Mouse (Mus musculus): ENCODE results near the gene Synj1.
A peak's percentile ranks its signal among the peaks of the same experiment; 100 is the strongest.

Gene Synj1

GRCm38 (mm10) chr16:91011021-91011683 lies at the start of gene Synj1:
TSS of gene Synj1 (minus strand) at chr16:91011308.
- peak; percentile 81 for DNase-seq (ENCODE audit: low read depth)

GRCm38 (mm10) chr16:91057741-91058140 lies 46.6 kb upstream of the Synj1 start:
- no peak for DNase-seq (ENCODE audit: low read depth)

- DNase-seq (ENCODE audit: low read depth), result no peak
Observed at GRCm38 (mm10) chr16:91057261-91057660, 46.2 kb upstream of the Synj1 start.

GRCm38 (mm10) chr16:91056043-91056821 lies 45.1 kb upstream of the Synj1 start:
- peak; percentile 54 for DNase-seq (ENCODE audit: low read depth)

GRCm38 (mm10) chr16:91055150-91055549 lies 44.0 kb upstream of the Synj1 start:
- no peak for DNase-seq (ENCODE audit: low read depth)

GRCm38 (mm10) chr16:91053599-91053998 lies 42.5 kb upstream of the Synj1 start:
- no peak for DNase-seq (ENCODE audit: low read depth)

- DNase-seq (ENCODE audit: low read depth), result no peak
Observed at GRCm38 (mm10) chr16:91045511-91045910, 34.4 kb upstream of the Synj1 start.

GRCm38 (mm10) chr16:91044270-91045182 lies 33.4 kb upstream of the Synj1 start, which contains the start of gene Paxbp1:
TSS of gene Paxbp1 (minus strand) at chr16:91044543.
- peak; percentile 96 for DNase-seq (ENCODE audit: low read depth)

GRCm38 (mm10) chr16:91043461-91044248 lies 32.5 kb upstream of the Synj1 start:
- DNase-seq (ENCODE audit: low read depth), result no peak

GRCm38 (mm10) chr16:91042640-91043039 lies 31.5 kb upstream of the Synj1 start:
- DNase-seq (ENCODE audit: low read depth), result no peak

GRCm38 (mm10) chr16:91035866-91036265 lies 24.8 kb upstream of the Synj1 start:
- DNase-seq (ENCODE audit: low read depth), result no peak

- DNase-seq (ENCODE audit: low read depth), result no peak
Observed at GRCm38 (mm10) chr16:91030751-91031150, 19.6 kb upstream of the Synj1 start.

GRCm38 (mm10) chr16:91029901-91030300 lies 18.8 kb upstream of the Synj1 start:
- DNase-seq (ENCODE audit: low read depth), result no peak

GRCm38 (mm10) chr16:91029161-91029743 lies 18.1 kb upstream of the Synj1 start:
- DNase-seq (ENCODE audit: low read depth), result no peak

GRCm38 (mm10) chr16:91026290-91026689 lies 15.2 kb upstream of the Synj1 start:
- DNase-seq (ENCODE audit: low read depth), result no peak

- DNase-seq (ENCODE audit: low read depth), result no peak
Observed at GRCm38 (mm10) chr16:91023384-91023783, 12.3 kb upstream of the Synj1 start.

GRCm38 (mm10) chr16:91020842-91021483 lies 9.9 kb upstream of the Synj1 start:
- no peak for DNase-seq (ENCODE audit: low read depth)

- no peak for DNase-seq (ENCODE audit: low read depth)
Observed at GRCm38 (mm10) chr16:91019476-91019875, 8.4 kb upstream of the Synj1 start.

- DNase-seq (ENCODE audit: low read depth), result no peak
Observed at GRCm38 (mm10) chr16:91015761-91016160, 4.7 kb upstream of the Synj1 start.

GRCm38 (mm10) chr16:91011847-91012246 lies 739 bp upstream of the Synj1 start:
- DNase-seq (ENCODE audit: low read depth), result no peak

- DNase-seq (ENCODE audit: low read depth), result no peak
Observed at GRCm38 (mm10) chr16:91010581-91011020, 507 bp downstream of the Synj1 start.

Measured in fibroblast of lung, adult 2 months (primary cell).